Mouse (Mus musculus) hindbrain, postnatal 0 days (tissue): ENCODE measurements around the gene Scgb1a1. TPM values are rescaled to one million over a fixed set of nuclear protein-coding genes. Genes with fewer than 3 reads are reported as not detected.
A peak's percentile ranks its signal among the peaks of the same experiment; 100 is the strongest.
"Not testable (repeated sequence)": the region's sequence is repeated elsewhere in the genome, so short reads cannot be mapped to it uniquely, and the experiment has no call there.

Experiments
- ATAC-seq: fragments of 200-750 bp; cut with Nextera tagmentation; 2 replicates; pipeline ENCODE4 v1.8.0; 2017; ENCODE audit warnings: mild to moderate bottlenecking, moderate TSS enrichment, moderate library complexity
- DNase-seq: peaks from one replicate; pipeline ENCODE4 v3.0.0-alpha.2; 2015; ENCODE audit warnings: low spot score
- H3K27ac ChIP-seq: fragments of 300-500 bp; sonication (generic); 2 replicates; pipeline ENCODE4 v1.5.1; 2014; ENCODE audit warnings: mild to moderate bottlenecking
- H3K27me3 ChIP-seq: fragments of 300-500 bp; sonication (generic); 2 replicates; pipeline ENCODE4 v1.6.1; 2014; ENCODE audit warnings: low read length, mixed read lengths; ENCODE audit not compliant: insufficient read depth
- H3K36me3 ChIP-seq: fragments of 300-500 bp; sonication (generic); 2 replicates; pipeline ENCODE4 v1.6.1; 2014; ENCODE audit warnings: low read length, mixed read lengths; ENCODE audit not compliant: insufficient read depth
- H3K4me1 ChIP-seq: fragments of 300-500 bp; sonication (generic); 2 replicates; pipeline ENCODE4 v1.6.1; 2014; ENCODE audit warnings: antibody characterized with exemption, low read length, mixed read lengths; ENCODE audit not compliant: insufficient read depth
- H3K4me2 ChIP-seq: fragments of 300-500 bp; sonication (generic); 2 replicates; pipeline ENCODE4 v1.6.1; 2014; ENCODE audit warnings: low read depth, mild to moderate bottlenecking, low read length, moderate library complexity, mixed read lengths
- H3K4me3 ChIP-seq: fragments of 300-500 bp; sonication (generic); 2 replicates; pipeline ENCODE4 v1.5.1; 2014; ENCODE audit warnings: low read length
- H3K9ac ChIP-seq: fragments of 300-500 bp; sonication (generic); replicated peaks from 2 replicates; pipeline ENCODE4 v1.6.1; 2014; ENCODE audit warnings: mild to moderate bottlenecking, low read length, moderate library complexity, mixed read lengths
- H3K9me3 ChIP-seq: fragments of 300-500 bp; sonication (generic); 2 replicates; pipeline ENCODE4 v1.6.1; 2016; ENCODE audit warnings: low read length, mixed read lengths
- CTCF ChIP-seq: IDR thresholded peaks from 2 replicates; pipeline ENCODE4 v1.5.1; 2016; ENCODE audit warnings: antibody characterized with exemption, control low read depth, low read depth
- WGBS: fragments of 180-500 bp; shearing (Covaris S2); extraction: QIAGEN DNeasy Blood & Tissue Kit; methylation state at CpG from one replicate; pipeline ENCODE4 v1.1.7; 2014; 5-methylcytosine and 5-hydroxymethylcytosine counted together
- polyA plus RNA-seq: library from polyadenylated mRNA; unstranded; fragments of >200 nt; fragmentation: Nextera tagmentation; extraction: Ambion mirVana; gene quantifications from 2 replicates; pipeline ENCODE4 v1.2.1, GENCODE M21; 2015
- total RNA-seq: library from RNA; depleted of rRNA; stranded (reverse); fragments of >200 nt; gene quantifications from 2 replicates; pipeline ENCODE4 v1.2.3, GENCODE M21; 2014

Gene Scgb1a1
- total and polyA plus RNA-seq, 2 experiments from 2014 or later: not detected

- no peak overlapping the region for H3K27ac ChIP-seq
- no peak overlapping the region for H3K9ac ChIP-seq
- H3K36me3 ChIP-seq: no peaks in the 10 kb centered on the region
- DNase-seq (no peak), ATAC-seq (no peak)
- TF ChIP-seq CTCF: no peak
- WGBS: 68% methylated on average over 6 of the region's 6 CpGs
- H3K4me3 ChIP-seq: no peak overlapping the region
- H3K4me2 ChIP-seq: no peak overlapping the region
- no peaks in the 10 kb centered on the region for H3K9me3 ChIP-seq
- H3K4me1 ChIP-seq: no peaks in the 10 kb centered on the region
- H3K27me3 ChIP-seq: no peaks in the 10 kb centered on the region
Measured at GRCm38 (mm10) chr19:9052803-9053431, 34.8 kb downstream of the Scgb1a1 start.

- H3K4me1 ChIP-seq, H3K27ac ChIP-seq, DNase-seq, H3K9me3 ChIP-seq, ATAC-seq, H3K27me3 ChIP-seq, H3K4me3 ChIP-seq, H3K4me2 ChIP-seq, H3K9ac ChIP-seq, H3K36me3 ChIP-seq: not testable (repeated sequence)
- 87% methylated on average over 4 of the region's 4 CpGs for WGBS
Measured at GRCm38 (mm10) chr19:9051985-9052384, 35.8 kb downstream of the Scgb1a1 start.

- H3K36me3 ChIP-seq: no peaks in the 10 kb centered on the region
- no peak overlapping the region for H3K4me2 ChIP-seq
- no peak overlapping the region for H3K9ac ChIP-seq
- H3K4me3 ChIP-seq: no peak overlapping the region
- H3K4me1 ChIP-seq: no peaks in the 10 kb centered on the region
- TF ChIP-seq CTCF: no peak
- no peak for ATAC-seq
- DNase-seq: no peak
- WGBS: 80% methylated on average over 9 of the region's 9 CpGs
- no peaks in the 10 kb centered on the region for H3K9me3 ChIP-seq
- no peak overlapping the region for H3K27ac ChIP-seq
- no peaks in the 10 kb centered on the region for H3K27me3 ChIP-seq
Measured at GRCm38 (mm10) chr19:9050294-9051229, 37.2 kb downstream of the Scgb1a1 start.

GRCm38 (mm10) chr19:9048981-9049687 lies 38.6 kb downstream of the Scgb1a1 start:
- no peak for DNase-seq
- TF ChIP-seq CTCF: no peak
- Histone ChIP-seq H3K9me3 (no peaks in the 10 kb centered on the region), H3K36me3 (no peaks in the 10 kb centered on the region), H3K27me3 (no peaks in the 10 kb centered on the region), H3K4me2 (no peak overlapping the region), H3K27ac (no peak overlapping the region), H3K4me3 (no peak overlapping the region), H3K9ac (no peak overlapping the region), H3K4me1 (no peaks in the 10 kb centered on the region)
- WGBS: 91% methylated on average over 4 of the region's 4 CpGs
- no peak for ATAC-seq

- no peaks in the 10 kb centered on the region for H3K9me3 ChIP-seq
- ATAC-seq (no peak), DNase-seq (peak; percentile 16)
- no peak overlapping the region for H3K4me3 ChIP-seq
- H3K36me3 ChIP-seq: no peaks in the 10 kb centered on the region
- no peaks in the 10 kb centered on the region for H3K4me1 ChIP-seq
- H3K4me2 ChIP-seq: no peak overlapping the region
- WGBS: 12% methylated on average over 1 of the region's 1 CpGs
- no peak overlapping the region for H3K27ac ChIP-seq
- no peaks in the 10 kb centered on the region for H3K27me3 ChIP-seq
- no peak for TF ChIP-seq CTCF
- no peak overlapping the region for H3K9ac ChIP-seq
Measured at GRCm38 (mm10) chr19:9047946-9048387, 39.8 kb downstream of the Scgb1a1 start.

GRCm38 (mm10) chr19:9047207-9047945 lies 40.4 kb downstream of the Scgb1a1 start:
- WGBS: 80% methylated on average over 7 of the region's 7 CpGs
- no peak overlapping the region for H3K4me3 ChIP-seq
- H3K27me3 ChIP-seq: no peaks in the 10 kb centered on the region
- no peak for TF ChIP-seq CTCF
- DNase-seq: no peak
- no peaks in the 10 kb centered on the region for H3K4me1 ChIP-seq
- no peaks in the 10 kb centered on the region for H3K9me3 ChIP-seq
- H3K27ac ChIP-seq: no peak overlapping the region
- no peaks in the 10 kb centered on the region for H3K36me3 ChIP-seq
- H3K9ac ChIP-seq: no peak overlapping the region
- H3K4me2 ChIP-seq: no peak overlapping the region
- no peak for ATAC-seq
